Mouse (Mus musculus): ENCODE data around the gene Ect2. TPM values are rescaled to one million over a fixed set of nuclear protein-coding genes. Genes with fewer than 3 reads are reported as not detected.

Gene Ect2
- total and polyA plus RNA-seq, 3 experiments: 22.6 to 48.5 (median 31.5) TPM

DNA sequence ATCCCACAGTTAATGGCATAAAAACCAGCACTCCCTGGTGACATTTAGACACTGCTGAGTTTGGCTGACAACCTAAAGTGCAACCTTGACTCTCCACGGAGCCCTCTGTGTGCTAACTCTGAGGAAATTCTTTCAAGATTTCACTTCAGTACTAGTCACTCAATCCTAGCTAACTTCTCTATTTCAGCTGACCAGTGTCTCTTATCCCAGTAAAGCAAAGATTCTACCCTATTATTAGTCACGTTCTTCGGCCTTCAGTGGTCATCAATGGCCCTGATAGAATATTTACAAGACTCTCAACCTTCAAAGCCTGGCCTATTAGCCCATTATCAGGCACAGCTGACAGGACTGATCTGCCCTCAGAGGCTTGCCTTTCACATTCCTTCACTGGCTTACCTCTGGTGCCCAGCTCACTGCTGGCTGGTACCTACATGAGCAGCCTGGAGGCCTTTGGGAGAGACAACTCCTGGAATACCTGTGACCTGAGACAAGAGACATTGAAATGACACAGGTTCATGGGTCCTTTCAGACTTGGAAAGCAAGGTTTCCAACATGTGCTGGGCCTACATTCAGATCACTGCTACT is 11.9 kb upstream of the Ect2 start:
- H3K79me2 ChIP-seq (ENCODE audit: control insufficient read depth, insufficient read depth, low read length, poor library complexity): no peaks in the 10 kb centered on the region
- H3K4me1 ChIP-seq (ENCODE audit: control insufficient read depth in 1 of 2, insufficient read depth in 2 of 2, low read length in 2 of 2): peaks cover 4 to 5% of the 10 kb centered on the region in 2 experiments; a peak in 3 of 4 replicates
- no peak for DNase-seq (ENCODE audit: low read depth, low spot score)
- no peak for TF ChIP-seq ZNF384 (IDR thresholded peaks at IDR 0.05; ENCODE audit: low read depth, low read length)
- no peak for TF ChIP-seq BHLHE40 (IDR thresholded peaks at IDR 0.05; ENCODE audit: borderline replicate concordance, low read depth, low read length)
- TF ChIP-seq ZKSCAN1 (IDR thresholded peaks at IDR 0.05; ENCODE audit: low read depth, low read length): no peak
- no peak for TF ChIP-seq NELFE (IDR thresholded peaks at IDR 0.05; ENCODE audit: low read depth, low read length)
- TF ChIP-seq MAZ (IDR thresholded peaks at IDR 0.05; ENCODE audit: low read depth, low read length): no peak
- no peak for TF ChIP-seq USF1 (IDR thresholded peaks at IDR 0.05; ENCODE audit: low read depth, low read length)
- no peaks in the 10 kb centered on the region for H3K9me3 ChIP-seq (replicated peaks; ENCODE audit: insufficient read depth, low read length)
- peaks cover 0 to 7% of the 10 kb centered on the region in 2 experiments; a peak in 2 of 4 replicates for H3K36me3 ChIP-seq (ENCODE audit: control insufficient read depth in 1 of 2, insufficient read depth in 2 of 2, low read length in 2 of 2)
- H3K4me3 ChIP-seq (ENCODE audit: control insufficient read depth in 1 of 2, insufficient read depth in 1 of 2, low read depth in 2 of 2, low read length in 2 of 2): no peak overlapping the region
- H3K9ac ChIP-seq (ENCODE audit: control insufficient read depth, low read depth, low read length, poor library complexity, severe bottlenecking): no peak overlapping the region
- H3K27ac ChIP-seq (ENCODE audit: control insufficient read depth, low read depth, low read length): no peak overlapping the region
- peaks cover 0 to 2% of the 10 kb centered on the region in 2 experiments; a peak in 1 of 4 replicates for H3K27me3 ChIP-seq (ENCODE audit: control insufficient read depth in 1 of 2, insufficient read depth in 2 of 2, low read length in 2 of 2)

DNA sequence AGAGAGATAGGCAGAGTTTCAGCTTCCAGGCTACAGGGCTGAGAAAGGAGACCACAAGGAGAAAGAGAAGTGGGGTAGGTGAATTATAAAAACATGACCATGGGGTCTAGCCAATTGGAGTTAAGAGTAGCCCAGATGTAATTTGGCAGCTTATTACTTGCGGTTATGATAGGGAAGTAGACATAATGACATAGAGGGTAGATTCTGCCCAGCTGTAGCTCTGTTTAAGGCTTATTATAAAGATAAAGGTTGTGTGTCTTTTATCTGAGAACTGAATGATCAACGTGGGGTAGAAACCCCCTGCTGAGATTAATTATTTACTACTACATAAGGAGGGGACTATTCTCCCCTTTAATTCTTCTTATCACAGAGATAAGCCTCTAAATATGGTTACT is 8.7 kb upstream of the Ect2 start:
- no peak overlapping the region for H3K27ac ChIP-seq (ENCODE audit: control insufficient read depth, low read depth, low read length)
- no peaks in the 10 kb centered on the region for H3K79me2 ChIP-seq (ENCODE audit: control insufficient read depth, insufficient read depth, low read length, poor library complexity)
- H3K36me3 ChIP-seq (ENCODE audit: control insufficient read depth in 1 of 2, insufficient read depth in 2 of 2, low read length in 2 of 2): peaks cover 0 to 7% of the 10 kb centered on the region in 2 experiments; a peak in 2 of 4 replicates
- H3K27me3 ChIP-seq (ENCODE audit: control insufficient read depth in 1 of 2, insufficient read depth in 2 of 2, low read length in 2 of 2): peaks cover 0 to 2% of the 10 kb centered on the region in 2 experiments; a peak in 1 of 4 replicates
- peaks cover 4 to 5% of the 10 kb centered on the region in 2 experiments; a peak in 3 of 4 replicates for H3K4me1 ChIP-seq (ENCODE audit: control insufficient read depth in 1 of 2, insufficient read depth in 2 of 2, low read length in 2 of 2)
- TF ChIP-seq CHD1 (IDR thresholded peaks at IDR 0.05; ENCODE audit: low read depth, low read length) (no peak), GATA1 (IDR thresholded peaks at IDR 0.05; ENCODE audit: low read depth, low read length) (peak; percentile 59), SIN3A (IDR thresholded peaks at IDR 0.05; ENCODE audit: low read length) (peak; percentile 45; the same call in 1 of the 2 replicates), SMC3 (IDR thresholded peaks at IDR 0.05; ENCODE audit: low read depth, low read length) (no peak), POLR2AphosphoS5 (IDR thresholded peaks at IDR 0.05; ENCODE audit: borderline replicate concordance, low read depth, low read length) (no peak), TCF12 (IDR thresholded peaks at IDR 0.05; ENCODE audit: low read depth, low read length) (peak; percentile 56), MYB (IDR thresholded peaks at IDR 0.05; ENCODE audit: low read depth, low read length) (no peak), ETS1 (IDR thresholded peaks at IDR 0.05; ENCODE audit: low read depth, low read length) (peak; percentile 92), EP300 (IDR thresholded peaks at IDR 0.05; ENCODE audit: low read depth in 1 of 2, low read length in 2 of 2) (peak; percentile 63 to 70), RAD21 (IDR thresholded peaks at IDR 0.05; ENCODE audit: low read depth, low read length) (no peak), NELFE (IDR thresholded peaks at IDR 0.05; ENCODE audit: low read depth, low read length) (no peak), RCOR1 (IDR thresholded peaks at IDR 0.05; ENCODE audit: low read depth, low read length) (peak; percentile 81)
- no peak overlapping the region for H3K9ac ChIP-seq (ENCODE audit: control insufficient read depth, low read depth, low read length, poor library complexity, severe bottlenecking)
- DNase-seq (ENCODE audit: low read depth, low spot score): peak; percentile 77
- no peaks in the 10 kb centered on the region for H3K9me3 ChIP-seq (replicated peaks; ENCODE audit: insufficient read depth, low read length)
- no peak overlapping the region for H3K4me3 ChIP-seq (ENCODE audit: control insufficient read depth in 1 of 2, insufficient read depth in 1 of 2, low read depth in 2 of 2, low read length in 2 of 2)

Measured in MEL (cell line).